ENCODE assay signal across 16 mouse cellular contexts in genomic region chr1:25057656-25058055, GRCm38 (mm10).
DNase-seq lines count a peak whose midpoint lies in the region; ATAC-seq and TF ChIP-seq lines count a peak whose summit lies in the region.
"Had no signal": no experiment of that assay in that cellular context is flagged by ENCODE, and none has a peak within 500 bp of the region (broad histone marks: within the 10 kb centered on the region; RNA-seq: fewer than 3 reads in every experiment).

No protein-coding gene starts in this region.

- H3K4me2 ChIP-seq in forebrain, embryonic 14.5 days (ENCODE audit: low read length): no peak overlapping the region
- no peak overlapping the region for H3K4me2 ChIP-seq in forebrain, embryonic 11.5 days (ENCODE audit: low read depth, low read length, severe bottlenecking)
- no peak overlapping the region for H3K4me2 ChIP-seq in midbrain, embryonic 11.5 days
- no peak overlapping the region for H3K4me2 ChIP-seq in midbrain, embryonic 14.5 days (ENCODE audit: low read length)
- H3K4me2 ChIP-seq: embryonic facial prominence, embryonic 15.5 days; heart, embryonic 12.5 days; hindbrain, embryonic 12.5 days; liver, embryonic 11.5 days; neural tube, embryonic 13.5 days had no signal

- H3K36me3 ChIP-seq in forebrain, embryonic 14.5 days (ENCODE audit: control insufficient read depth, insufficient read depth, low read length): no peaks in the 10 kb centered on the region
- no peaks in the 10 kb centered on the region for H3K36me3 ChIP-seq in forebrain, embryonic 11.5 days (ENCODE audit: control insufficient read depth, insufficient read depth, low read length)
- no peaks in the 10 kb centered on the region for H3K36me3 ChIP-seq in midbrain, embryonic 11.5 days (ENCODE audit: control insufficient read depth, insufficient read depth, low read length)
- no peaks in the 10 kb centered on the region for H3K36me3 ChIP-seq in midbrain, embryonic 14.5 days (ENCODE audit: control insufficient read depth, insufficient read depth, low read length)
- H3K36me3 ChIP-seq: embryonic facial prominence, embryonic 15.5 days; heart, embryonic 12.5 days; hindbrain, embryonic 12.5 days; neural tube, embryonic 13.5 days had no signal

- DNase-seq in forebrain, embryonic 14.5 days (ENCODE audit: low spot score): peak; percentile 31
- no peak for DNase-seq in forebrain, embryonic 11.5 days (ENCODE audit: low spot score)
- peak; percentile 51 for DNase-seq in midbrain, embryonic 11.5 days (ENCODE audit: low spot score, missing footprints)
- DNase-seq in midbrain, embryonic 14.5 days: no peak
- DNase-seq in lung, adult 2 months: peak; percentile 36
- DNase-seq in frontal cortex, postnatal 14 days (ENCODE audit: low spot score in 2 of 2): no peak
- DNase-seq in gastrocnemius, postnatal 25 days: no peak
- no peak for DNase-seq in ovary, postnatal 36 days (ENCODE audit: low spot score)
- DNase-seq: adrenal gland, postnatal 10 days; kidney, adult 8-10 months; retina, postnatal 1 day had no signal

- 59% methylated on average over 2 of the region's 2 CpGs for WGBS in forebrain, embryonic 14.5 days
- WGBS in forebrain, embryonic 11.5 days: 83% methylated on average over 2 of the region's 2 CpGs
- 87% methylated on average over 2 of the region's 2 CpGs for WGBS in midbrain, embryonic 11.5 days
- WGBS in midbrain, embryonic 14.5 days: 67% methylated on average over 2 of the region's 2 CpGs
- WGBS in lung, adult 2 months: 37% methylated on average over 2 of the region's 2 CpGs

- no peaks in the 10 kb centered on the region for H3K9me3 ChIP-seq in forebrain, embryonic 14.5 days (replicated peaks; ENCODE audit: control insufficient read depth, low read length)
- no peaks in the 10 kb centered on the region for H3K9me3 ChIP-seq in forebrain, embryonic 11.5 days (ENCODE audit: control insufficient read depth, low read length)
- no peaks in the 10 kb centered on the region for H3K9me3 ChIP-seq in midbrain, embryonic 11.5 days (ENCODE audit: control insufficient read depth, low read length)
- no peaks in the 10 kb centered on the region for H3K9me3 ChIP-seq in midbrain, embryonic 14.5 days (ENCODE audit: control insufficient read depth, low read length)
- H3K9me3 ChIP-seq: embryonic facial prominence, embryonic 15.5 days; heart, embryonic 12.5 days; hindbrain, embryonic 12.5 days; neural tube, embryonic 13.5 days had no signal

- no peak overlapping the region for H3K9ac ChIP-seq in forebrain, embryonic 14.5 days (ENCODE audit: low read length)
- no peak overlapping the region for H3K9ac ChIP-seq in forebrain, embryonic 11.5 days (ENCODE audit: low read length)
- H3K9ac ChIP-seq in midbrain, embryonic 11.5 days (ENCODE audit: low read length): no peak overlapping the region
- no peak overlapping the region for H3K9ac ChIP-seq in midbrain, embryonic 14.5 days (replicated peaks; ENCODE audit: low read length)
- H3K9ac ChIP-seq: embryonic facial prominence, embryonic 15.5 days; heart, embryonic 12.5 days; hindbrain, embryonic 12.5 days; neural tube, embryonic 13.5 days had no signal

- no peak for TF ChIP-seq POLR2A in lung, adult 2 months (IDR thresholded peaks at IDR 0.05; ENCODE audit: borderline replicate concordance, extremely low read depth, low read depth, low read length)

- H3K27ac ChIP-seq in forebrain, embryonic 14.5 days (ENCODE audit: low read depth, low read length): no peak overlapping the region
- no peak overlapping the region for H3K27ac ChIP-seq in forebrain, embryonic 11.5 days (ENCODE audit: low read depth, low read length)
- H3K27ac ChIP-seq in midbrain, embryonic 11.5 days (ENCODE audit: low read depth, low read length): no peak overlapping the region
- H3K27ac ChIP-seq in midbrain, embryonic 14.5 days (replicated peaks; ENCODE audit: low read depth, low read length): no peak overlapping the region
- H3K27ac ChIP-seq: embryonic facial prominence, embryonic 15.5 days; hindbrain, embryonic 12.5 days; neural tube, embryonic 13.5 days had no signal

- H3K4me3 ChIP-seq in forebrain, embryonic 14.5 days (ENCODE audit: low read depth, low read length): no peak overlapping the region
- H3K4me3 ChIP-seq in forebrain, embryonic 11.5 days (ENCODE audit: low read depth, low read length): no peak overlapping the region
- no peak overlapping the region for H3K4me3 ChIP-seq in midbrain, embryonic 11.5 days (ENCODE audit: low read depth, low read length)
- no peak overlapping the region for H3K4me3 ChIP-seq in midbrain, embryonic 14.5 days (replicated peaks; ENCODE audit: low read depth, low read length)
- no peak overlapping the region for H3K4me3 ChIP-seq in lung, adult 2 months (replicated peaks; ENCODE audit: extremely low read depth, low read depth, low read length)
- H3K4me3 ChIP-seq: embryonic facial prominence, embryonic 15.5 days; heart, embryonic 12.5 days; hindbrain, embryonic 12.5 days; neural tube, embryonic 13.5 days had no signal

- H3K27me3 ChIP-seq in forebrain, embryonic 14.5 days (replicated peaks; ENCODE audit: control insufficient read depth, insufficient read depth, low read length): no peaks in the 10 kb centered on the region
- no peaks in the 10 kb centered on the region for H3K27me3 ChIP-seq in forebrain, embryonic 11.5 days (ENCODE audit: control insufficient read depth, insufficient read depth, low read length)
- H3K27me3 ChIP-seq in midbrain, embryonic 11.5 days (ENCODE audit: control insufficient read depth, insufficient read depth, low read length): no peaks in the 10 kb centered on the region
- no peaks in the 10 kb centered on the region for H3K27me3 ChIP-seq in midbrain, embryonic 14.5 days (ENCODE audit: control insufficient read depth, insufficient read depth, low read length)
- H3K27me3 ChIP-seq: embryonic facial prominence, embryonic 15.5 days; heart, embryonic 12.5 days; hindbrain, embryonic 12.5 days; neural tube, embryonic 13.5 days had no signal

- TF ChIP-seq CTCF in lung, adult 2 months (IDR thresholded peaks at IDR 0.05; ENCODE audit: insufficient read depth, low read length): no peak

- peaks cover 2% of the 10 kb centered on the region; the same call in 1 of the 2 replicates for H3K4me1 ChIP-seq in forebrain, embryonic 14.5 days (ENCODE audit: control insufficient read depth, insufficient read depth, low read length)
- H3K4me1 ChIP-seq in forebrain, embryonic 11.5 days (replicated peaks; ENCODE audit: control insufficient read depth, insufficient read depth, low read length): no peaks in the 10 kb centered on the region
- H3K4me1 ChIP-seq in midbrain, embryonic 11.5 days (ENCODE audit: control insufficient read depth, insufficient read depth, low read length): no peaks in the 10 kb centered on the region
- no peaks in the 10 kb centered on the region for H3K4me1 ChIP-seq in midbrain, embryonic 14.5 days (ENCODE audit: control insufficient read depth, insufficient read depth, low read length)
- H3K4me1 ChIP-seq in lung, adult 2 months (ENCODE audit: control insufficient read depth, insufficient read depth, low read length): peaks cover 3% of the 10 kb centered on the region; the same call in 1 of the 2 replicates
- H3K4me1 ChIP-seq: heart, embryonic 12.5 days; hindbrain, embryonic 12.5 days; neural tube, embryonic 13.5 days had no signal

- ATAC-seq in forebrain, embryonic 14.5 days: no peak
- ATAC-seq in forebrain, embryonic 11.5 days (replicated peaks; ENCODE audit: low FRiP score): no peak
- no peak for ATAC-seq in midbrain, embryonic 11.5 days (ENCODE audit: low FRiP score)
- no peak for ATAC-seq in midbrain, embryonic 14.5 days (ENCODE audit: low FRiP score, low TSS enrichment)

Comparison
In these comparisons a context has a peak if more than half of its experiments do, and no peak if none do; other contexts are left out.
1. DNase-seq: peak in forebrain, embryonic 14.5 days (single experiment), midbrain, embryonic 11.5 days (single experiment) and lung, adult 2 months (single experiment); none in forebrain, embryonic 11.5 days (single experiment), midbrain, embryonic 14.5 days (single experiment), frontal cortex, postnatal 14 days (0 of 2), gastrocnemius, postnatal 25 days (single experiment) and ovary, postnatal 36 days (single experiment).